Mouse (Mus musculus) liver, adult 10 weeks (tissue): ENCODE results near the gene Kifc3. TPM values are rescaled to one million over a fixed set of nuclear protein-coding genes. Genes with fewer than 3 reads are reported as not detected.

Experiments
- polyA plus RNA-seq: library from polyadenylated mRNA; stranded (reverse); fragments of 350-450 nt; fragmentation: Illumina TruSeq; extraction: RNeasy Lipid Tissue Mini Kit (QIAGEN cat#74804); gene quantifications from one replicate; pipeline ENCODE4 v1.2.3, GENCODE M21; 2014; ENCODE audit warnings: low read depth, low replicate concordance

Kifc3 gene
- polyA plus RNA-seq = 0.90 TPM

DNA sequence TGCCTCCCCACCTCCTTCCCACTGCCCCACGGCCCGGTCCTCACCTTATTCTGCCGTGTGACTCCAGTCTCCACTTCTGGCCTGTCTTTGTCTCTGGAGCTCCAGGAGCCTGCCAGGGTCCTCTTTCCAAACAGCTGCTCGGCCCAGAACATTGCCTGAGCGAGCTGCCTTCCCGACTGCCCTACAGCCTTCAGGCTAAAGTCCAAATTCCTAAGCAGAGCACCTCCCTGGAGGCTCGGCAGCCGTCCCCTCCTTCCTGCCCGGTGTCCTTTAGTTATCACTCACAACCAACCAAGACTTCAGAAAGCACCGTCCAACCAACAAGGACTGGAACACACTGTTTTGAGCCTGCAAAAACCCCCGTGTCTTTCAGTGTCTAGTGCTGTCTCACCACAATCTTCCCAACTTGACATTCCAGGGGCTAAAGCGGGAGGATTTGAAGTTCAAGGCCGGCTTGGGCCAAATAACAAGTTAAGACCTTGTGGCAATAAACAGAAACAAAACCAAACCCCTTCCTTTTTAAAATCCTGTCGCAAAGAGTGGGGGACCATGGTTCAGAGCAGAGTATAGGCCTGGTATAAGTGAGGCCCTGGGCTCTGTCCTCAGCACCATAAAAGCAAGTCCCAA, at the start of gene Kifc3:
TSS of gene Kifc3 (minus strand) at position 164 of the 627 bp plus-strand sequence.

DNA sequence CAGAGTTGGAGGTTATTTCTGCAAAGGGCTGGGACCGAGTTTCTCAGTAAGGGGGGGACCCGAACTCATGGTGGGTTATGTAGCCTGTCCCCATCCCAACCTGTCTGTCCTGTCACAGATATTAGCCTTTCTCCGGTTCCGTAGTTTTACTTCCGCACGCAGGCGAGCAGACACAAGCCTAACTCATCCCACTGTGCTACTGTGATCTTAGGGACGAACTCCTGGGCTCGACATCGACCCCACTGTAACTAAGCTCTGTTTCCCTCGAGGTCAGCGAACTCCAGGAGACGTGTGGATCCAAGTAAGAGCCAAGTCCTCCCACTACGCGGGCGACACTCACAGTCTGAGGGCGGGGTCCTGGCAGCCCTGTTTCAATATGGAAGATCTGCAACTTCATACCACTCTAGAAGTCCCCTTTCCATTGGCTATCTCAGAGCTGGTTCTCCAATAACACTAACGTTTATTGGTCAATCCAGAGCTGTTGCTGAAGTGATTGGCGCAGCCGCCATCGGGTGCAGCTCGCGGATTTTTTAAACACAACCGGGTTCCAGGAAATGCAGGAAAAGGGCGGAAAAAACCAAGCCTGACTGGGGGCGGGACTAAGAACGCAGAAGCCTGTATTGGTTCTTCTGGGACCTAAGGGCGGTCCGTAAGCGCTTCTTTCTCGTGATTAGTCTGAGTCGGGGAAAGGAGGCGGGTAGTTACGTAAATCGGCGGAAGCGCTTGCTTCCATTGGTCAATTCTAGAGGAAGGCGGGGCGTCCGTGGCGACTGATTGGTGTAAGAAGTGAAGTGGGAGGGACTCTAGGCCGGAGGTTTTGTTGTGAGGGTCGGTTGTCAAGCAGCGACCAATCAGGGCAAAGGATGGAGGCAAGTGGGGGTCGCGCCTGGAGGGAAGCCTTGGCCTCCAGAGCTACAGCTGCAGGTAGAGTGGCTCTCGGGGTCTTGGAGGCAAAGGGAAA, 122.0 kb downstream of the Kifc3 start, which contains the start of gene Katnb1:
TSS of gene Katnb1 (plus strand) at position 806 of the 961 bp plus-strand sequence.

DNA sequence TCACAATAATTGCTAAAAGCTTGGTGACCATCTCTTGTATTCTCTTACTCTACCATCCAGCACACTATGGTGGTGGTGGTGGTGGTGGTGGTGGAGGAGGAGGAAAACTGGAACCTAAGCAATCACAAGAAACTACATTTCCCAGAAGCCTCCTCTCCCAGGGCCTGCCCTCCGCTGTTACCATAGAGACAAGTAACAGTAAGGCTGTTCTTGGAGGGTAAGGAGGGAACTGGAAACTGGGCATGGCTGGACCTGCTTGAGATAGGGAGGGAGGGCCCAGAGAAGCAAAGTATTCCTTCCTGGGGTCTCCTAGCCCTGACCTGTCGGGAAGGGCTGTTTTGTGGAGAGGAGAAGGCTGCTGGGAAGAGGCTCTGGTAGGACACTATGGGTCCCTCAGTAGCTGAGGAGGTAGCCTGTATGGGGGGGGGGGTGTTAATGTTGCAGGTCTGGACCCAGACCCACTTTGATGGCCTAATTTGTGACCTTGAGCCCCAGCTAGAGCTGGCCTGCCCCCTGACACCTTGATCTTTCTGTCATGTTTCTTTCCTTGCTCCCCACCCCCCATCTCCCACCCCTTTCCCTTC, 147.6 kb downstream of the Kifc3 start, which contains the start of gene Drc7:
TSS of gene Drc7 (plus strand) at position 177 of the 584 bp plus-strand sequence.

Other genes with a start within 250 kb of the Kifc3 start
- 0.53 TPM for gene Adgrg1, start 228.1 kb downstream of the Kifc3 start, polyA plus RNA-seq
- gene Adgrg3, start 185.1 kb downstream of the Kifc3 start, polyA plus RNA-seq = 2.4 TPM
- not detected for gene Drc7, start 147.7 kb downstream of the Kifc3 start, polyA plus RNA-seq
- not detected for gene Katnb1, start 121.6 kb downstream of the Kifc3 start, polyA plus RNA-seq
- not detected for gene Cngb1, start 103.8 kb upstream of the Kifc3 start, polyA plus RNA-seq
- not detected for gene Tepp, start 107.8 kb upstream of the Kifc3 start, polyA plus RNA-seq
- gene Zfp319, start 129.1 kb upstream of the Kifc3 start, polyA plus RNA-seq = 0.69 TPM
- 2.1 TPM for gene Usb1, start 129.5 kb upstream of the Kifc3 start, polyA plus RNA-seq
- 0.79 TPM for gene Mmp15, start 149.5 kb upstream of the Kifc3 start, polyA plus RNA-seq
- gene Cfap20, start 232.1 kb upstream of the Kifc3 start, polyA plus RNA-seq = 31.0 TPM